Mouse (Mus musculus) embryonic fibroblast, embryonic 13.5 days (primary cell): ENCODE measurements around the gene Zkscan6.

ENCODE experiments used
- CTCF ChIP-seq: IDR thresholded peaks from 2 replicates; pipeline ENCODE4 v1.5.1; 2011; ENCODE audit warnings: mild to moderate bottlenecking, control low read depth, low read length, moderate library complexity, borderline replicate concordance; ENCODE audit not compliant: insufficient read depth
- POLR2A ChIP-seq: IDR thresholded peaks from 2 replicates; pipeline ENCODE4 v1.6.1; 2011; ENCODE audit warnings: low read depth, mild to moderate bottlenecking, control low read depth, low read length, moderate library complexity

DNA sequence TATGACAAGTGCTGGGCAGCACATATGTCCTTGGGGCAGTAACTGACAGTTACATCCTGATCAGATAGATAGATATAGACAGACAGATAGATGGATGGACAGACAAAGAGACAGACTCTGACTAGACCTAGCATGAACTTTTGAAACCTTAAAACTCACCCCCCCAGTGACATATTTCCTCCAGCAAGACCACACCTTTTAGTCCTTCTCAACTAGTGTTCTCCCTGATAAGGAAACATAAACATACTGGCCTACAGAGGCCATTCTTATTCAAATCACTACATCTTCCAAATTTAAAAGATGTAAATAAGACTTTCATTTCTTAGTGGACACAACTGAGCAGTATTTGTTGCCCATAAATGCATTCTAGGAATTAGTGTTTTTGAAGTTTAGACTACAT, 38.5 kb upstream of the Zkscan6 start:
- TF ChIP-seq CTCF (no peak), POLR2A (no peak)
